Mouse (Mus musculus): ENCODE measurements around the gene Kcnn3.

DNA sequence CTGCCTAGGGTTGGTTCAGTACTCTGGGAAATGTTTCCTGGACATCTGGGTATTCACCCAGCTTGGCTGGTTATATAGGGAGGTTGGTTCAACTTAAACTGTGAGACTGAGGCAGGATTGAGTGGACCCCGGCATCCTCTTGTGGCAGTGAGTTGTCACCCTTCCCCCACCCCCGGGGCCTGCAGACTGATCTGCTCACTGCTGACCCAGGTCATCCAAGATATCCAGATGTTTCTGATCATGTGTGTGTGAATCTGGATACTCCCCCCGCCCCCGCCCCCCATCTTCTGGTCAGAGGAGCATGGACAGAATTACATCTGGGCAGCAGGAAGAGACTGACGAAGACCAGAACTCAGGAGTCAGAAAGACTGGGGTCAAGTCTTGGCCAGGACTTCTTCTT is 45.4 kb downstream of the Kcnn3 start:
- no peak for TF ChIP-seq CTCF (IDR thresholded peaks at IDR 0.05; ENCODE audit: low read depth, low read length)
- no peak for TF ChIP-seq POLR2A (IDR thresholded peaks at IDR 0.05; ENCODE audit: borderline replicate concordance, low read depth, low read length)
